Mouse (Mus musculus): ENCODE data around the gene Frem1. TPM values are rescaled to one million over a fixed set of nuclear protein-coding genes. Genes with fewer than 3 reads are reported as not detected.

The Frem1 gene
- total RNA-seq (2017): 0.86 TPM in 1 of 2 replicates, not detected in the other

DNA sequence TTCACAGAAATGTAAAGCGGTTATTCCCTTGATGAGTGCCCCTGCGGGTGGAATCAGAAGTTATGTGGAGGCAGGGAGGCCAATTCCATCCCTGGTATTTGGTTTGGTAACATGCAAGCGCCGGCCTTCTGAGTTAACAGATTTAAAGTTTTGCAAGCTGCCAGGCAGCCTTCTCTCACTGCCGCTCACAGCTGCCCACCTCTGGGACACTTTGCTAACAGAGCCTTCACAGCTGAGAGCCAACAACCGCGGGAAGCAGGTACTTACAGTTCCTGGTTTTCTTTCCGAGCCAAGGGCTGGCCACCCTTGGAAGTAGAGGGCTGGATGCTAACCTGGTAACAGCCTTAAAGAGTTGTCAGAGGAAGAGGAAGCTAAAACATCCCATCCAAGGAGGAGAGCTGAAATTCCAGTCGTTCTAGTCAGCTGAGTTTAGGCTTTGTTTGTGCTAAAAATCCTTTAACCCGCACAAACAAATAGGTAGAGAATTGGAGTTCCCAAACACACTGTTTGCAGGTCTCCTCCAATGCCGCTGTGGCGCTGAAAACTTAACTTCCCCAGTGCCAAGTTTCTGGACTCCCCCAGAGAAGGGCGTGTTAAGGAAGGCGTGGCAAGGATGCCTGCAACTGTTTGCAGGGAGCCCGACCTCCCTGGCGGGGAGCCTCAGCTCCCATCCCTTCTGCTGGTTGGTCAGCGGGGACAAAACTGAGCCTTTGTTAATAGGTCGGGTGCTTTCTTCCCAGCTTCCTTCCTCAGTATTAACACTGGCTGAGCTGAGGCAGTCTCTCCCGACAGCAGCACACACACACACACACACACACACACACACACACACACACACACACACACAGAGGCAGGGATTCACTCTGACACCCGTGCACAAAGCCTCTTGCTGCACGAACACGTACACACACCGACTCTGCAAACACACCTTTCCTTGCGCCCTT lies at the start of gene Frem1:
Gene Frem1, minus strand, starts transcription at position 706 of the 944 bp plus-strand sequence.
- ATAC-seq (ENCODE audit: extremely low read depth, insufficient number of reproducible peaks, low FRiP score, poor library complexity, severe bottlenecking): no peak

DNA sequence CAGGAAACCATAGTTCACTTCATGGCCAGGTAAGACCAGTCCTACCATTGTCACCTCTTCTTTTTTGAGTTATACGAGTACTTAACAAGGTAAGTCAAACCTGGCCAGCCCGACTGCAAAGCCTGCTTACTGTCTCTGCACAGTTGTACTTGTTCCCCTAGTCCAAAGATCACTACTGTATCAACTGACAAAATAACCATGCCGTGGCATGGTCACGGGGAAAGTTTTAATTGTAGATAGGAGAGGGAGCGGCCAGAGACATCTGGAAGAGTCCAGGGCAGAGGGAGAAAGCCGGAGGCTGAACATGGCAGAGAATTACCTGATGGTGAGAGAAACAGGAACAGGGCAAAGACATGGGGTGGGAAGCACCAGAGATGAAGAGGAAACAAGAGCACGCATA lies 46.9 kb upstream of the Frem1 start:
- no peak for ATAC-seq (ENCODE audit: extremely low read depth, insufficient number of reproducible peaks, low FRiP score, poor library complexity, severe bottlenecking)

DNA sequence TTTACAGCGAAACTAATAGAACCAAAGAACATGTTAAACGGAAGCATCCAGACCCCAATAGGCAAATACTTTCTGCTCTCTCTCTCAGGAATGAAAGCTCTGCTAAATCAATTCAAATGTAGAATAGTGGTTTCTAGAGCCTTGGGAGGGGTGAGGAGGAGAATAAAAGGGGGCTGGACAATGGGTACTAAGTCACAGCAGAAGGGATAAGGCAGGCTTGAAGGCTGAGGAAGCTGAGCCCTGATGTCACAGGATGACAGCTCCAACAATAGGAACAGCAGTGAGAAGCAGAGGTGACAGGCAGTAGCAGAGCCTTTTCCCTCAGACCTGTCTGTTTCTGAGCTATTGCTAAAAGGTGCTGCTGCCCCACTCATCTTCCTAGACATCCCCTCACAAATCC lies 41.8 kb upstream of the Frem1 start:
- ATAC-seq (ENCODE audit: extremely low read depth, insufficient number of reproducible peaks, low FRiP score, poor library complexity, severe bottlenecking): no peak

GRCm38 (mm10) chr4:83090691-83091448 lies 38.7 kb upstream of the Frem1 start:
- no peak for ATAC-seq (ENCODE audit: extremely low read depth, insufficient number of reproducible peaks, low FRiP score, poor library complexity, severe bottlenecking)

GRCm38 (mm10) chr4:83080364-83081174 lies 28.4 kb upstream of the Frem1 start:
- no peak for ATAC-seq (ENCODE audit: extremely low read depth, insufficient number of reproducible peaks, low FRiP score, poor library complexity, severe bottlenecking)

- ATAC-seq (ENCODE audit: extremely low read depth, insufficient number of reproducible peaks, low FRiP score, poor library complexity, severe bottlenecking): no peak
These were observed 12.1 kb upstream of the Frem1 start for GRCm38 (mm10) chr4:83064191-83064590.

DNA sequence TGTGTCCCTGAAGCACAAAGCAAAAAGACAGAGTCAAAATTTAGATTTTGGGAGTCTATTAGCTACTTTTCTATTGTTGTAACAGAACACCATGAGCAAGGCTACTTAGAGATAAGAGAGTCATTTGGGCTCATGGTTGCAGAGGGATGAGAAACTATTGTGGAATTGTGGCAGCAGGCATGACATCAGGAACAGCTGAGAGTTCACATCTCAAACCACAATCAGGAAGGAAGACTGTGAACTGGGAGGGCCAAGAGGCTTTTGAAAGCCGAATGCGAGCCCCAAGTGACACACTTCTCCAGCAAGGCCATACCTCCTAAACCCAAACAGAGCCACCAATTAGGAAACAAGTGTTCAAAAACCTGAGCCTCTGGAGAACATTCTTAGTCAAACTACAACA lies 9.4 kb upstream of the Frem1 start:
- no peak for ATAC-seq (ENCODE audit: extremely low read depth, insufficient number of reproducible peaks, low FRiP score, poor library complexity, severe bottlenecking)

GRCm38 (mm10) chr4:83058617-83059016 lies 6.5 kb upstream of the Frem1 start:
- no peak for ATAC-seq (ENCODE audit: extremely low read depth, insufficient number of reproducible peaks, low FRiP score, poor library complexity, severe bottlenecking)

DNA sequence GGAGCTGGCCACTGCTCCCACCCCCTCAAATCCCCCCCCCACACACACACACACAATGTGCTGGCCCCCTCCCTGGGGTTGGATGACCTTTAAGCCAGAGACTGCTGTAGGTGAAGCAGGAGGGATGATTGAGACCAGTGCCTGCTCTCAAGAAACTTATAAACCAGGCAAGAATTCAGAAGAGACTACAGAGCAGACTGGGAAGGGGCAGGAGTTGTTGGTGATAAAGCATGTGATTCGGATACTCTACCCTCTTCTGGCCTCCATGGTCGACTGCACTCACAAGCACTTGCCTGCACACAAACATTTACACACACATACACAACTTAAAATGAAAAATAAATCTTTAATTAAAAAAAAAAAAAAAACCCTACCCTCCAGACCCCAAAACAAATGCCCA lies 6.0 kb upstream of the Frem1 start:
- ATAC-seq (ENCODE audit: extremely low read depth, insufficient number of reproducible peaks, low FRiP score, poor library complexity, severe bottlenecking): no peak

DNA sequence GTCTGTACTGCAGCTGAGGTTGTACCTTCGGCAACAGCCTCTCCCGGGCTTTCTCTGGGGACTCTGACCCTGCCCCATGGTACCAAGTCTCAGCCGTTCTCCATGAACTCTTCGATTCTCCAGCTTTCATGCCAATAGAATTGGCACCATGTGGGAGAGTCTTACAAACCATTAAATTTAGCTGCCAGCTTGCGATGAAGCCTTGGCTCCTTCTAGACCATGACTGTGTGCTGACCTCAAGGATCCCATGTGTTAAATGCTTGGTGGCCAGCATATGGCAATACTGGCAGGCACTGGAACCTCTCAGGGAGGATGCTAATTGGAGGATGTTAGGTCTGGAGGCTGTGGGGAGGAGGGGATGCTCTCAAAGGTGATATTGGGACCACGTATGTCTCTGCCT lies 4.4 kb upstream of the Frem1 start:
- ATAC-seq (ENCODE audit: extremely low read depth, insufficient number of reproducible peaks, low FRiP score, poor library complexity, severe bottlenecking): no peak

DNA sequence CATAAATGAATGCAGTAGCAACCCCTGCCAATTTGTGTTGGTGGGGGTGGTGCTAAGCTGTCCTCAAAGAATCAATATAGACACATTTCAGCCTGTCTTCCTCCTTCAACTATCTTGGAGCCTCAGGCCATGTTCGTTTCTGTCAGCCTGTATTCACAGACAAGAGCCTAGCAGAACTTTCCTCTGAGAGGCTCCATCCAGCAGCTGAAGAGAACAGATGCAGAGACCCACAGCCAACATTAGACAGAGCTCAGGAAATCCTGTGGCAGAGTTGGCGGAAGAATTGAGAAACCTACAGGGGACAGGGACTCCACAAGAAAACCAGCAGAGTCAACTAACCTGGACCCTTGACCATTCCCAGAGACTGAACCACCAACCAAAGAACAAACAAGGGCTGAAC lies 3.3 kb upstream of the Frem1 start:
- ATAC-seq (ENCODE audit: extremely low read depth, insufficient number of reproducible peaks, low FRiP score, poor library complexity, severe bottlenecking): no peak

GRCm38 (mm10) chr4:83053206-83053605 lies 1.1 kb upstream of the Frem1 start:
- no peak for ATAC-seq (ENCODE audit: extremely low read depth, insufficient number of reproducible peaks, low FRiP score, poor library complexity, severe bottlenecking)

- ATAC-seq (ENCODE audit: extremely low read depth, insufficient number of reproducible peaks, low FRiP score, poor library complexity, severe bottlenecking): no peak
These were observed 963 bp downstream of the Frem1 start for GRCm38 (mm10) chr4:83051176-83051575.

- no peak for ATAC-seq (ENCODE audit: extremely low read depth, insufficient number of reproducible peaks, low FRiP score, poor library complexity, severe bottlenecking)
These were observed 1.9 kb downstream of the Frem1 start for GRCm38 (mm10) chr4:83050151-83050796.

DNA sequence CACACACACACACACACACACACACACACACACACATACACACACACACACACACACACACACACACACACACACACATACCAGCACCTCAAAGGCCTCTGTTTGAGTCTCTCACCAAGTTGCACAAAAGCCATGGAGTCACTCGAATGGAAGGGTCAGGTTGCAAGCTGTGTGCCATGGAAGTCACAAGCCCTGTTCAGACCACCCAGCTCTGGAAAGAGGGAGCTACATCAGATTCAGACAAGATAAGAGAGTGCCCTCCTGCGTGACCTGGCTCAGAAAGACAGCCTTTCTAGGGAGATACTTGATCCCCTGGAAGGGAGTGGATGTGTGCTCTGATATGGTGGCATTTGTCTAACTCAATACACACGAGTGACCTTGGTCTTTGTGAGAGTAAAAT lies 2.9 kb downstream of the Frem1 start:
- no peak for ATAC-seq (ENCODE audit: extremely low read depth, insufficient number of reproducible peaks, low FRiP score, poor library complexity, severe bottlenecking)

- no peak for ATAC-seq (ENCODE audit: extremely low read depth, insufficient number of reproducible peaks, low FRiP score, poor library complexity, severe bottlenecking)
These were observed 3.6 kb downstream of the Frem1 start for GRCm38 (mm10) chr4:83048561-83048960.

GRCm38 (mm10) chr4:83046806-83047205 lies 5.3 kb downstream of the Frem1 start:
- ATAC-seq (ENCODE audit: extremely low read depth, insufficient number of reproducible peaks, low FRiP score, poor library complexity, severe bottlenecking): no peak

- no peak for ATAC-seq (ENCODE audit: extremely low read depth, insufficient number of reproducible peaks, low FRiP score, poor library complexity, severe bottlenecking)
These were observed 6.1 kb downstream of the Frem1 start for GRCm38 (mm10) chr4:83046069-83046468.

DNA sequence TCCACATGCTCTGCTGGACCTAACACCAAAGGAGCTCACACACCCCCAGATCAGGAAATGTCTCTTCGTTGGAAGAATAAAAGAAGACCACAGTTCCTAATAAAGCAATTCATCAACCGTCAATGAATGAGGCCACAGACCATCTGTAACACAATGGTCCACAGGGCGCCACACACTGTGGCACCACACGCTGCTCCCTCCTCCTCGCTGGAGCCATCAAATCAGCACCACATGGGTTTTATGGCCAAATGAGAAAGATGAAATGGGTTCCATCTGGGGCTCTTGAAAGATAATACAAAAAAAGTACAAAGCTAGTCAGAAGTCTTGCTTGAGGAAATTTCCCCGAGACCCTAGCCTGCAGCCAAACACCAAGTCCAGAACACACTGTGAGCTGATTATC lies 6.9 kb downstream of the Frem1 start:
- ATAC-seq (ENCODE audit: extremely low read depth, insufficient number of reproducible peaks, low FRiP score, poor library complexity, severe bottlenecking): no peak
